Mouse (Mus musculus) adrenal gland, postnatal 14 days (tissue): Measurements from ENCODE around the gene Hemk1. TPM values are rescaled to one million over a fixed set of nuclear protein-coding genes. Genes with fewer than 3 reads are reported as not detected.

Source experiments
- DNase-seq: peaks from one replicate; pipeline ENCODE4 v3.0.0; 2021; ENCODE audit warnings: mixed read lengths
- total RNA-seq: library from RNA; stranded (reverse); gene quantifications from 2 replicates; pipeline ENCODE4 v1.2.3, GENCODE M21; 2021

The Hemk1 gene
- total RNA-seq, 1 experiment from 2014 or later, result 23.9 TPM

DNA sequence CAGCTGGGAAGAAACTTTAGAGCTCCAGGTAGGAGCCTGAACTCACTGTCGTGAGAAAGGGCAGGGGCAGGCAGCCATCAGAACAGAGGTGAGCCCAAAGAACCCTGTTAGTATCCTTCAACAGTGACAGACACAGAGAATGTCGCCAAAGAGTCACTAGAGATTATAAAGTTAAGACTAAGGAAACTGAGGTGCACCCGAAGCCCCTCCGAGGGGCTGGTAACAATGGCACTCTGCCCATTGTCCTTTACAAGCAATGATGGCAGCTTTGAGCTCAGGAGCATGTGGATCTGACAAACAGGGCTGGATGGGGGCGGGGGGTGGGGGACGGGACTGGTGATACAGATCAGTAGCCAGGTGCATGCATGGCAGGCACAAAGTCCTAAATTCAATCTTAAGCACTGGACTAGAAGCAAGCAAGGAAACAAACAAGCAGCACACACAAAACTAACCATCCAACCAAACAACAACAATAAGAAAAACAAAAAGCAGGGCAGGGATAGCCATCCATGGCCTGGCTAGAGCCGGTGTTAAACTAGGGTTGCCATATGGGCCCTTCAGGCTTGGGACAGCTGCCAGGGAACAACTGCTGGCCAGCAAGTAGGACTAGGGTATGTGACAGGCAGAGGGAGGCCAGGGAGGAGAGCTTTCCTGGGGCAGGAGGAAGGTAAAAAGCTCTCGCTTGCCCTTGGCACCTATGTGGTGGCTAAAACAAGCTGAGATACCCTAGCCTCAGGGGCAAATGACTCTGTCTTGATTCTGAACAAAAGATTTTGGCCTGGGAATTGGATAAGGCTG lies 5.2 kb upstream of the Hemk1 start:
- peak; percentile 50 for DNase-seq

DNA sequence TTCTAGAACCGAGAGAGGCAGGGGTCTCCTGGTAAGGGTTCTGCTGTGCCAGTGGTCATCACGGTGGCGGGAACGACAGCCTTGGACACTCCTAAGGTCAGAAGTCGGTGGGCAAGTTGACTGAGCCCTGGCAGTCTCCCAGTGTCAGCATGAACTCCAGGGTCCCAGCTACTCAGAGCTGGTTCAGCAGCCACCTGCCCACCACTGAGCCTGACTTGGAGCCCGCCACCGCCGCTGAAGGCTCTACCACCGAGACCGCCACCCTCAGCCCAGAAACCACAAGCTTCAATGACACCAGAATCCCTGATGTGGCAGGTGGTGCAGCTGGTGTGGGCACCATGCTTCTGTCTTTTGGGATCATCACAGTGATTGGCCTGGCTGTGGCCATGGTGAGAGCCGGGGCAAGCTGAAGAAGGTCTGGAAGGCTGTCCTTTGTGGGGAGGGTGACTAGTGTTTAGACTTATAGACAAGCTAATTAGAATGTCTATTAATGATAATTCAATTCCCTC lies 4.1 kb upstream of the Hemk1 start:
- DNase-seq, result no peak

DNA sequence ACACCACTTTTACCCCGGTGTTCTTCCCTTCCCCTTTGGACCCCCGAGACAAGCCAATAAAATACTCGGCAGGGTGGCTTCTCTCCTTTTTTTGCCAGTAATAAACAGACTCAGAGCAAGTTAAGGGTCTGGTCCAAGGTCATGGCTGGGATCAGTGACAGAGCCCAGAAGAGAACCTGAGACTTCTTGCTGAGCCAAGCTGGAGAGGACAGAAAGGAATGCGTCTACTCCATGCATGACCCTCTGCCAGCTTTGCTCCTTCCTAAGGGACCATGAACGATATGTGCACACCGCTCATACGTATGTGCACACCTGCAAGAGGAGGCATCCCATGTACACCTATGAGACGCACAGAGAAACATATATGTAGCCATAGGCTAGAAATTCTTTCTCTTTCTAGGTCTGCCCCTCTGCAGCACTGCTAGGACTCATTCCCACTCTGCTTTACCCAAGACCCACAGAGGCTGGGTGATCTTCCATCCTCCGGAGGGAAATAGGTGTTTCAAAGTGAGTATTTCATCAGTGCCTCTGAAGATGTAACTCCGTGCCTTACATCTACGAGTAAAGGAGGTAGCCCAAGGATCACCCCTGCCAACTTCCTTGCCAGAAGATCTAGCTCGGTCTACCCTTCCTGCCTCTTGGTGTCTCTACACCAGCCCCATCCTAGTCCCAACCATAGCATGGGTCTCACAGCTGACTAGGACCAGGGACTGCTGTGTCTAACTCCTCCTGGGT lies 2.9 kb upstream of the Hemk1 start:
- no peak for DNase-seq

DNA sequence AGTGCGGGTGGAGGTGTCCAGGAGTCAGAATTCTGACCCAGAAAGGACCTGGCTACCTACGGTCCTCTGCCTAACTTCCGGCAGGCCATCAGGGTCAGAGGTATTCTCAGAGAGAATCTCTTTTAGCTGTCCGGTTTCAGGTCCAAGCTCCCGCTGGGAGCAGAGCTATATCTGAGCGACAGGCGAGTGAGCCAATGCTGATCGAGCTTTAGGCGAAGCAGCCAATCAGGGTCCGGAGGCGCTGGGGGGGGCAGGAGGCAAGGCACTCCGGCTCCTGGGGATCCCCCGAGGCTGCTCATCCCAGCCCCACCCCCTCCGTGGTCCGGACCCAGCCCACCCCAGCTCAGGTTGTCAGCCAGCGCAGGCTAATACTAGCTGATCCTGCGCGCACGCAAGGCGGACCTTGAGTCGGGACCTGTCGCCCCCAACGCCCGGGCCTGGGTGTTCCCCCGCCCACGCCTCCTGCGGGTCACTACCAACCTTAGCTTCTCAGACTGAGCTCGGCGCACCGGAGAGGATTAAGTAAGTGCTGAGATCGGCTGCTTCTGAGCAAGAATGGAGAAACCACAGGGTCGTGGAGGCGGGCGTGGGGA lies 2.2 kb upstream of the Hemk1 start, which contains the start of gene 6430571L13Rik:
Gene 6430571L13Rik (plus strand): TSS at position 336 of the 593 bp plus-strand sequence.
- peak; percentile 97 for DNase-seq

DNA sequence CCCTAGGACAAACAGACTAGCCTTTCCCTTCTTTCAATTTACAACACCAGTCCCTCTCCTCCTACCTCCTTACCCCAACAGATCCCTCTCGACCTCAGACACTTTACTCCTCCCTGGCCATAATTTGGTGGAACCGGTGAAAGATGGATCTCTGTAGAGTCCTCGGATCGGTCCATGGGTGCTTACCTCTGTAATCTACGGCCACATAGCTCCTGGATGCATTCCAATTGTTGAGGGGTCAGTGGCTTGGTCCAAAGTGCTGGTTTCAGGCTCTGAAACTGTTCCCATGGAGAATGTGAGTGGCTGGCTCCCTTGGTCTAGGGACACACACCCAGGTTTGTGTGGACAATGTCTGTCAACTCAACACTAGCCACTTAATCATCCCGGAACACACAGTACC lies 1.8 kb downstream of the Hemk1 start:
- DNase-seq, result no peak

DNA sequence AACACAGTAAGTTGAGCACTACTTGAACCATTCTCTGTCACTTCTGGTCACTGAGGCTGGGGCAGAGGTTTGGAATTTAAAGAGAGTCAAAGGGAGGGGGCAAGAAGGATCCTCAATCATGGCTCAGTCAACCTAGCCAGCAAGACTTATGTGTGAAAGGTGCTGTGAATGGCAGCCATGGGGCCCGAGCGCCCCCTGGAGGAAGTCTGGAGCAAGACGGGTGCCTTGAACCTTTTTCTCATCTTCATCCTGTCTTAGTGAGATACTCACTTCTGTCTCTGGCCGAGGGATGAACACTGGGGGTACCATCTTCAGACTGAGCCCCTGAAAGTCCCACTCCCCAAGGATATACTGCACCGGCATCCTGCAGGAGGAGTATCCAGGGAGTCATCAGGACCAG lies 2.2 kb downstream of the Hemk1 start:
- peak; percentile 85 for DNase-seq

DNA sequence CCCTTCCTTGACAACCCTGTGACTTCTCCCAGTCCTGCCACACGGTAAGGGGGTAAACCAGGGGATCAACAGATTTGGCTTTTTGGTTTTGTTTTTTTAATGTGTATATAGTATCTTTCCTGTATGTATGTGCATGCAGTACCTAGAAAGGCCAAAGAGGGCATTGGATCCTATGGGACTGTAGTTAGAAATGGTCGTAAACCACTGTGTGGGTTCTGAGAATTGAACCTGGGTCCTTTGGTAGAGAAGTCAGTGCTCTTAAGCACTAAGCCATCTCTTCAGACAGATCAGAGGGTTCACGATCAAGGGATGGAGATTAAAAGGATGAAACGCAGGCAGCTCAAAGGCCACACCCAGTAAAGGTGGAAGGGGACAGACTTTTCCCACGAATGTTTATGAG lies 3.1 kb downstream of the Hemk1 start:
- no peak for DNase-seq

DNA sequence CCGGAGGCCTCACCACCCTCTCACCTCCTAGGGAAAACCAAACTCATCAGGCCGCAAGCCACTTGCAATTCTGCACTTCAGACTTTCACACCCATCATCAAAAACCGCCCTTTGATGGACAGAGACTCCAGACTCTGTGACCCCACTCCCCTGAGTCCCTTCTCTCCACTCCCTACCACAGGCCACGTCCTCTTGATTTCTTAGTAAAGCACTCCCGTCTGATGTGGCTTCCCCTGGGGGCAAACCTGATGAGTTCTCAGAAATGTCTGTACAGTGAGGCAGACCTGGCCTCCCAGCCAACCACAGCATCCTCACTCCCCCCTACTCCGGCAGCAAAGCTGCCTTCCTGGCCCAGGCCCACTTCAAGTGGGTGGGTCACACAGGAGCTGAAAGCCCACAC lies 3.8 kb downstream of the Hemk1 start:
- no peak for DNase-seq

DNA sequence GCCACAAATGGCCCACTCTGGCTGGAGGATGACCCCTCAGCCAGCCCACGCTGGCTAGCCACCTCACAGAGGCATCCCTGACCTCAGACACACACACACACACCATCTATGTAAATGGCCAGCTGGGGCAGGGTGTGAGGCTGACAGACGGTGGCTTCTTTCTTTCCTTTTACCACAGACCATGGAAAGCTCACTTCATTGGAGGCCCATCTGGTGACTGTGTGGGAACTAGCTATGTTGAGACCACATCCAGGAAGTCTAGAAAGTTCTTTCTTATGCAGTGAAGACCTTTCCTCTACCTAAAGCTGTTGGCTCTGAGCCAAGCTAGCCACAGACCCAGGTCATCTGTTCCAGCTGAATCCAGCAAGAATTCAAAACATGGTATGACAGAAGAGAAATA lies 4.5 kb downstream of the Hemk1 start:
- no peak for DNase-seq

DNA sequence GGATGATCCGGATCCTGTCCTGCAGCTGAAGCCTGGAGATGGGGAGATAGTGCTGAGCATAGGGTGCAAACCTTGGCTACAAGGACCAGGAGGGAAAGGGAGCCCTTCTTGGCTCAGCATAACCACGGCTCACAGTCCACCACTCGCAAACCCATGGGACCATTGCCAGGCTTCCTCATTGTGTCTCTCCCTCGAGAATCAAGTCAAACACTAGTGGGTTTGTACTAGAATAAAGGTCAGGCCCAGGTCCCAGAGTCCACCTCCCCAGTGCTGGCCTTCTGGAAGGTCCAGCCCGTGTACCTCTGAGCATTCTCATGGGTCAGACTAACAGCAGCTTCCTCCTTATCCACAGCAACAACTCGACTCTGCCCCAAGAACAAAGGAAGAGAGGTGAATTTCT lies 7.4 kb downstream of the Hemk1 start:
- no peak for DNase-seq

DNA sequence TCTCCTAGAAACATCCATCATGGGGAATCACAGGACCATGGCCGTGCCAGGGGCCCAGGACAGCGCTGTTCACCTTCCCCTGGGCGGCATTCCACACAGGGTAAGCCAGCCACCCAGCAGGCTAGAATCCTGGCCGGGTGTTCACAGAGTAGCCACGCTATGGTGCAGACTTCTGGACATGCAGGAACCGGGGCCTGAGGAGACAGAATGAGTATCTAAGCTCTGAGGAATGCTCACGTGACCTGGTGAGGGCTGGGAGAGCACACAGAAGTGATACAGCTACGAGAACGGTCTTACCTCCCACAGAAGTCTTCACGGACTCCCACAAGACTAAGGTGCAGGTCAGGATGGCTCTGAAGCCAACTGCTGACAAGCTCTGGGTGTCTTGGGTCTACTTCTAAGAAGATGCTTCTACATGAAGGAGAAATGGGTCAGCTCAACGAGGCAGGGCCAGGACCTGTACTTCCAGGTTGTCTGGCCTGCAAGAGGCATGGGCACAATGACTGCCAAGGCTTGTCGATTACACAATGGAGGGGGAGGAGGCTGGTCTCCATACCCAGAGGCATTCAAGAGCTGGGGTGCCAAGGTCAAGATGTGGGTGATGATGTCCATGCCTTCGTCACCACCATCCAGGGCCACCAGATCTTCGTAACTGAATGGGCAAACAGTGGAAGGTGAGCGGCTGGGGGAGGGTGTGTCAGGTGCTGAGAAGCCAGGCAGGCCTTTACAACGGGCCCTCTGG lies 10.1 kb downstream of the Hemk1 start:
- peak; percentile 65 for DNase-seq

DNA sequence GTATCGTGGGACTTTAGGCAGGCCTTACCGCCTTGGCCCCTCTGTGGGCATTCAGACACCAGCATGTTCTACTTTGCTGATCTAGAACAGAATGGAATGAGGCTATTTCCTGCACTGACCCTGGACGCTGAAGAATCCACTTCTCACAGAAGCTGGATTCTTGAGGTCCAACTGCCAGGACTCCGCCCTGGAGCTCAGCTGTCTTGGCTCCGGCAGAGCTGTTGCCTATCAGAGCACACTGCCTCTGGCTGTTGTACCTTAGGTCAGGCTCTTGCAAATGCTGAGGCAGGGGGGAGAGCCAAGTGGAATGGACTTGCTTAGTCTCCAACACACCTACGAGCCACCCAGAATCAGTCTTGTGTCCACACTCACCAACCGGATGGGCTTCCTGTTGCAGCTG lies 12.2 kb downstream of the Hemk1 start:
- peak; percentile 61 for DNase-seq

DNA sequence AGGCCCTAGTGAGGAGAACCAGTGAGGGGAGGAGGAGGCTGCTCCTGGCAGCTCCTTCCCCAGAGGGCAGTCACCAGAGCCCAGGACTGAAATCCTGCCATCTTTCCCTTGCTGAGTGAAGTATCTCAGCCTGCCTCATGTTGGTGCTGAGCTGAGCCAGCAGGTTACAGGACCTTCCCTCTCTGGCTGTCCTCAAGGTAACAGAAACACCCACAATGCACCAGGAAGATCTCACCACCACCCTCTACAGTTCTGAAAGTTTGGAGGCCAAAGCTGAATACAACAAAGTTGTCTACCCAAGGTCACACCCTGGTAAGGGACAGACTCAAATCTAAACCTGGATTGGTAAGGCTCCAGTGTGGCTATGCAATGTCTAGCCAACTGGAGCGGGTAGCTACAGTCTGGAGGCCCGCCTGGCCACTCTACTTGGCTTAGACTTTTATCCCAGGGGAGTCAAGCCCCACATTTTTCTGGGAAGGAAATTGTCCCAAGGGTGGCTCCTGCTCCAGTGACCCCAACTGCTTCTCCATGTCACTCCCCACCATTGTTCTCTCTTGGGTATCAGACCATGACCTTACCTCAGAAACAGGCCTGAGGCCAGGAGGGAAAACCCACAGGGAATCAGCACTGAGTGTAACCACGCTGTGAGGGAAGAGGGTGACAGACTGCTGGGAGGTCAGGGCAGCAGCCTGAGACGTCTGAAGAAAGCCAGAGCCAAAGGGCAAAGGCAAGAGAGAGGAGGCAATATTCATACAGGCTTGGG lies 13.2 kb downstream of the Hemk1 start:
- peak; percentile 77 for DNase-seq

DNA sequence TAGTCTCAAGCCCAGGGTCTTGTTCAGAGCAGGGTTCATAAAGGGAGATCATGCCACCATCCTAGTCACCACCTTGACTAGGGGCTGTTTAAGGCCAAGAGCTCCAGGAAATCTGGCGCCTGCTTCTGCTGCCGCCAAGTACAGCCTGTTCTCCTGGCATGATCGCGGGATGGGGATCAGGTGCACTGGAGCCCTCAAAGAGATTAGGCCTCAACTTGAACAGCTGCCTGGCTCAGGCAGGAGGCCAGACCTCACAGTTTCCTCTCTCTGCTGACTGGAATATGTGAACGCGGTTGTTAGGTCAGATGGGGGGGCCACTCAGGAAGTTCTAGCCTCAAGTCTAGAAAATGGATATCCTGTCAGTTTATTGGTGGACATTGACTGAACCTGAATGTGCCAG lies 14.6 kb downstream of the Hemk1 start:
- DNase-seq, result peak; percentile 74

DNA sequence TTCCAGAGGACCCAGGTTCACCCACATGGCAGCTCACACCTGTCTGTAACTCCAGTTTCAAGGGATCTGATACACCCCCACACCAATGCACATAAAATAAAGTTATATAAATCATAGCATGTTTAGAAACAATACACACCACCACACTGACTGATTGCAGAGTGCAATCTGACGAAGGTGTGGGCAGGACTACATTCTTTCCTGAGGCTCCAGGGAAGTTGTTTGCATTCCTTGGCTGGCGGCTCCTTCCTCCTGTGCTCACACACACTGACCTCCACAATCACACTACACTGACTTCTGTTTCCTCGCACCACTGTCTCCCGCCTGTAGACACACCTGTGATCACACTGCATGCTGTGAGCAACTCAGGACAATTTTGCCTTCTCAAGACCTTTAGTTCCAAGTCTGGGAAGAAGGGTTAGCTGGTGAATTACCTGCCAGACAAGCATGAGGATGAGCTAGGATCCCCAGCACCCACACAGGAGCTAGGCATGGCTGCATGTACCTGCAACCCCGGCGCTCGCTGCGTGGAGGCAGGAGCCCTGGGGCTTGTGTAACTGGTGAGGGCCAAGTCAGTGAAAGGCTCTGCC lies 15.6 kb downstream of the Hemk1 start:
- DNase-seq, result no peak

DNA sequence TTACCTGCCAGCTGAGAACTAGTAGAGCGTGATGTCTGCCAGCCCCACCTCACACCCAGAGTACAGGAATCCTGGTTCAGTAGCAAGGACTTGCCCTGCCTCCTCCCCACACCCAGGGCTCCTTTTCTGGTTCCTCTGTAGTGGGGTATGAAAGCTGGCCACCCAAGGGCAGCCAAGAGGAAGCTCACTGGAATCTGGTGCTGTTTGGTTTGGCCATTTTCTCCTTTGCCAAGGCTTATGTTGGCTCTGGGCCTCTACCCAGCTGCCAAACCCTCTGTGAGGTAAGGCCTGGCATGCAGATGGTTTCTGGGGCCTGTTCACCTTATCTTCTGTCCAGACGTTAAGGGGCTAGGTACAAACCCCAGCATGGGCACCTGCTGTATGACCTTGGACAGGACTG lies 22.4 kb downstream of the Hemk1 start:
- DNase-seq, result peak; percentile 48

DNA sequence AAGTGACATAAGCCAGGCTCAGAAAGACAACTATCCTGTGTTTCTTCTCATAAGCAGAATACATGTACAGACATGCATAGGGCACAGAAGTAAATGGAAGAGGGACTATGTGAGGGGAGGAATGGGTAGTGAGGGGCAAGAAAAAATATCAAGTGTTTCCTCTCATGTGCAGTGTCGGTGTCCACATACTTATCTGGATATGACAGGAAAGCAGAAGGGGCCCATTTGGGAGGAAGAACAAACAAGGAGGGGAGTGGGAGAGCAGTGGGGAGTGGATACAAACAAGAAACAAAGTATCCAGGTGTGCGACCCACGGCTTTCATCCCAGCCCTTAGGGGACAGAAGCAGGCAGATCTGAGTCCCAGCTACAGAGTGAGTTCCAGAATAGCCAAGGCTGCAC lies 24.2 kb downstream of the Hemk1 start:
- DNase-seq, result no peak

DNA sequence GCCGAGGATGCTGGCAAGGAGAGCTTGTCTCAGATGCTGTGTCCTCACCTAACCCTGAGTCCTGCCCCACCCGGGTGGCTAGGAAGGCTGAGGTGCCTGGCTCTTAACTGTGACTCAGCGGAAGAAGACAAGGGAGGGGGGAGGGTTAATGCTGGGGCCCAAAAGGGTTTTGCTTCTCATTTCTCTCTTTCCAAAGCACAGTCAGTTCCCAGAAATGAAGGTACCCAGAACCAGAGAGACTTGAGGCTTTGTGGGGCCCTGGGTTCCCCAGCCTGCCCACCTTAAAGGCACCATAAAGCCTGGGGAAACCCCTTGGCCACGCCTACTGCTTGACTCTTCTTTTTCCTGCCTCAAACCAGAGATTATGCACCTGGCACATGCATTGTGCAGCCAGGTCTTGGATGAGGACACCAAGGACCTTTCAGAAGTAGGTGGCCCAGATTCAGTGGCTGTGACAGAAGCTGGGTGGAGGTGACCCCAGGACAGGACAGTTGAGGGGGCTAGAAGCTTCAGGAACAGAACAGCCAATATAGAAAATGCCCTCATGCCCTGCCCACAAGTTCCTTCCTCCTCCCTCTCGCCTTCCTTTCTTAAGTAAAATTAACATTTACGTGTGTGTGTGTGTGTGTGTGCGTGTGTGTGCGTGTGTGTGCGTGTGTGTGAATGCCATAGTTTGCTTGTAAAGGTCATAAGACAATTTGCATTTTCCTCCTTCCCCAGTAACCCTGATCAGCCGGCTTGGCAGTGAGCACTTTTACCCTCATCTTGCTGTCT lies 25.2 kb downstream of the Hemk1 start:
- DNase-seq, result no peak

DNA sequence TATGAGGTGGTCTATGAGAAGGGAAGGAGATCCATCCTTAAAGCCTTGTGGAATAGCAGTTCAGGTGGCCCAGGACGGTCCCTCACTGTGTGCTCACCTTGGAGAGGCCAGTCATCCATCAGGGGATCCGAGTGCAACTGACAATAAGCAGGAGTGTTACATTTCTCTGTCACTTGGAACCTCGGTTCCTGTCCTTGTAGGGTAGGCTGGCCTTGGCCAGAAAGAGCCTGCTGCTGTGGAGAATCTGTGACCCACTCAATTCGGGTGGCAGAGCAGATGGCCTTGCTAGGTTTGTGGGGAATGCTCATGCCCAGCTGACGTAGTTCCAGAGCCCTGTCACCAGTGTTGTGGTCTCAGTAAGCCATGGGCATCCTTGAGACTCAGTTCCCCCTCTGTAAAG lies 28.6 kb downstream of the Hemk1 start:
- DNase-seq, result peak; percentile 63

DNA sequence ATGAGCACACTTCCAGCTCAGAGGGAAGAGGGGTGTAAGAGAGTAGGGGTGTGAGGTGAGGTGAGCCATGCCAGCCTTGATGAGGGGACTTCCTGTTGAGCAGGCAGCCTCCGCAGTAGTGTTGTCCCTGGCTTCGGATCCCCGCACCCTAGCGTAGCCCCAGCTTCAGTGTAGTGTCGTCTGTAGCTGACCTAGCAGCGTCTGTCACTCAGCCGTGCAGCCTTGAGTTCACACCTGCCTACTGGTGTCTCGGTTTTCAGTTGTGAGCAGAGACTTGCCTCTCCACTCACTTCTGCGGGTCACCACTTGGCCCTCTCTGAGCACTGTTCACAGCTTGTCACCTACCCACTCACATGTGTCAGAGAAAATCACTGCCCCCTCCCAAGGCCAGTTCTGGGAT lies 29.0 kb downstream of the Hemk1 start:
- peak; percentile 40 for DNase-seq
